Mouse (Mus musculus): Measurements from ENCODE around the gene Tbxas1. TPM values are rescaled to one million over a fixed set of nuclear protein-coding genes. Genes with fewer than 3 reads are reported as not detected.

Gene Tbxas1
- polyA plus RNA-seq, 1 experiment from 2014 or later = 1.7 TPM

GRCm38 (mm10) chr6:38841551-38841950 lies 33.7 kb upstream of the Tbxas1 start:
- ATAC-seq (ENCODE audit: low FRiP score) = no peak
- 91% methylated on average over 3 of the region's 3 CpGs for WGBS

GRCm38 (mm10) chr6:38845117-38845516 lies 30.1 kb upstream of the Tbxas1 start:
- no peaks in the 10 kb centered on the region for H3K9me3 ChIP-seq (replicated peaks)
- no peak overlapping the region for H3K9ac ChIP-seq
- no peak overlapping the region for H3K4me2 ChIP-seq (replicated peaks)
- H3K4me3 ChIP-seq = no peak overlapping the region
- WGBS = 59% methylated on average over 1 of the region's 1 CpGs
- no peak for ATAC-seq (ENCODE audit: low FRiP score)
- no peaks in the 10 kb centered on the region for H3K27me3 ChIP-seq
- H3K4me1 ChIP-seq = peaks cover 62% of the 10 kb centered on the region
- H3K27ac ChIP-seq = no peak overlapping the region
- no peaks in the 10 kb centered on the region for H3K36me3 ChIP-seq

More at GRCm38 (mm10) chr6:38841551-38841950, 33.7 kb upstream of the Tbxas1 start:
- no peaks in the 10 kb centered on the region for H3K36me3 ChIP-seq
- H3K9me3 ChIP-seq (replicated peaks) = no peaks in the 10 kb centered on the region
- no peak overlapping the region for H3K4me2 ChIP-seq (replicated peaks)
- H3K27me3 ChIP-seq = no peaks in the 10 kb centered on the region
- peaks cover 41% of the 10 kb centered on the region for H3K4me1 ChIP-seq
- H3K9ac ChIP-seq = no peak overlapping the region
- no peak overlapping the region for H3K27ac ChIP-seq
- H3K4me3 ChIP-seq = no peak overlapping the region

- no peaks in the 10 kb centered on the region for H3K27me3 ChIP-seq
- no peak overlapping the region for H3K9ac ChIP-seq
- WGBS = 52% methylated on average over 5 of the region's 5 CpGs
- H3K9me3 ChIP-seq (replicated peaks) = no peaks in the 10 kb centered on the region
- no peak for ATAC-seq (ENCODE audit: low FRiP score)
- H3K27ac ChIP-seq = no peak overlapping the region
- no peak overlapping the region for H3K4me3 ChIP-seq
- H3K4me1 ChIP-seq = peaks cover 55% of the 10 kb centered on the region
- H3K4me2 ChIP-seq (replicated peaks) = no peak overlapping the region
- H3K36me3 ChIP-seq = no peaks in the 10 kb centered on the region
These were observed 29.3 kb upstream of the Tbxas1 start for GRCm38 (mm10) chr6:38845876-38846275.

DNA sequence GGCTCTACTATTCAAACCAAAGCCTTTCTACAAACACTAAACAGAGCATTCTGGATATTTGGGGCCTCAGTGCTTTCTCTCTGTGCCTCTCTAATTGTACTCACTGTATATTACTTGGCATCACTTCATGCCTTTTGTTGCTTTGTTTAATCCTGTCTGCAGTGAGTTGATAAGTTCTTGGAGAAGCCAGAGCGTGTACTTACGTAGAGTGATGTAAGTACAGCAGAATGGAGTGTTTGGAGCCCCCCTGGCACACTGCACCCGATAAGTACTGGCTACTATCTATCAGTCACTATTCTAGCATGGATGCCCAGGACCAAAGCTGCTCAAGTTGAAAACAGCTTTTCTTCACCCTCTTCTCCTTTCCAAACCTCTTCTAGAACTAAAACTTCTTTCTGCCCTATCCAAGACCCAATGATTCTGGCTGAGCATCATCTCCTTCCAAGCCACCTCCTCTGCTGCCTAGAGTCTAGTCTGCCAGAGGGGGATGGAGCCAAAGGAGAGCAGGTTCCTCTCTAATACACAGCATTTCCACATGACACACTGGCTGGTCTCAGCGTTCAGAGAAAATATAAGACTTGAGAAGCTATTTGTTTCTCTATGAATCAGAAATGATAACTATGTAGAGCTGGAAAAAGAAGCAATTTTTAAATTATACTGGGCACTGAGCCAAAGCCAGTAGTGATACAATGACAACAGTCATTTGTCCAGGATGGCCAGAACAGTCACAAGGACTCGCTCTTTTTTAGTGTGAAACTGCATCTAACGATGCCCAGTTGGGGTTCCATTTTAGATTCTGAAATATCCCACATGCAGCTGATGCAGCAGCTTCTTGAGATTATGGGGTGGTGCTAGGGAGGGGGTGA lies 28.6 kb upstream of the Tbxas1 start:
- no peak for ATAC-seq (ENCODE audit: low FRiP score)
- Histone ChIP-seq H3K9ac (no peak overlapping the region), H3K36me3 (no peaks in the 10 kb centered on the region), H3K4me2 (replicated peaks) (no peak overlapping the region), H3K27ac (peak overlapping the region; percentile 30; the same call in 1 of the 2 replicates), H3K4me1 (peaks cover 50% of the 10 kb centered on the region), H3K4me3 (no peak overlapping the region), H3K9me3 (replicated peaks) (no peaks in the 10 kb centered on the region), H3K27me3 (no peaks in the 10 kb centered on the region)
- whole genome bisulfite sequencing = 79% methylated on average over 6 of the region's 6 CpGs

- no peaks in the 10 kb centered on the region for H3K9me3 ChIP-seq (replicated peaks)
- no peak overlapping the region for H3K4me2 ChIP-seq (replicated peaks)
- no peak for ATAC-seq (ENCODE audit: low FRiP score)
- no peak overlapping the region for H3K9ac ChIP-seq
- H3K27ac ChIP-seq = no peak overlapping the region
- H3K4me3 ChIP-seq = no peak overlapping the region
- no peaks in the 10 kb centered on the region for H3K36me3 ChIP-seq
- no peaks in the 10 kb centered on the region for H3K27me3 ChIP-seq
- 64% methylated on average over 1 of the region's 1 CpGs for WGBS
- peaks cover 56% of the 10 kb centered on the region for H3K4me1 ChIP-seq
These were observed 27.8 kb upstream of the Tbxas1 start for GRCm38 (mm10) chr6:38847447-38847846.

- Histone ChIP-seq H3K9ac (no peak overlapping the region), H3K4me2 (replicated peaks) (no peak overlapping the region), H3K9me3 (replicated peaks) (no peaks in the 10 kb centered on the region), H3K36me3 (no peaks in the 10 kb centered on the region), H3K27me3 (no peaks in the 10 kb centered on the region), H3K4me1 (peaks cover 64% of the 10 kb centered on the region), H3K27ac (no peak overlapping the region), H3K4me3 (no peak overlapping the region)
- ATAC-seq (ENCODE audit: low FRiP score) = peak; percentile 9; the same call in 1 of the 2 replicates
- WGBS = 57% methylated on average over 3 of the region's 3 CpGs
These were observed 27.0 kb upstream of the Tbxas1 start for GRCm38 (mm10) chr6:38847958-38848910.

GRCm38 (mm10) chr6:38850715-38851259 lies 24.4 kb upstream of the Tbxas1 start:
- ATAC-seq (ENCODE audit: low FRiP score) = no peak
- H3K9me3 ChIP-seq (replicated peaks) = no peaks in the 10 kb centered on the region
- no peak overlapping the region for H3K27ac ChIP-seq
- H3K9ac ChIP-seq = no peak overlapping the region
- no peak overlapping the region for H3K4me3 ChIP-seq
- H3K27me3 ChIP-seq = no peaks in the 10 kb centered on the region
- 95% methylated on average over 6 of the region's 6 CpGs for WGBS
- H3K36me3 ChIP-seq = no peaks in the 10 kb centered on the region
- H3K4me2 ChIP-seq (replicated peaks) = no peak overlapping the region
- peaks cover 77% of the 10 kb centered on the region for H3K4me1 ChIP-seq

DNA sequence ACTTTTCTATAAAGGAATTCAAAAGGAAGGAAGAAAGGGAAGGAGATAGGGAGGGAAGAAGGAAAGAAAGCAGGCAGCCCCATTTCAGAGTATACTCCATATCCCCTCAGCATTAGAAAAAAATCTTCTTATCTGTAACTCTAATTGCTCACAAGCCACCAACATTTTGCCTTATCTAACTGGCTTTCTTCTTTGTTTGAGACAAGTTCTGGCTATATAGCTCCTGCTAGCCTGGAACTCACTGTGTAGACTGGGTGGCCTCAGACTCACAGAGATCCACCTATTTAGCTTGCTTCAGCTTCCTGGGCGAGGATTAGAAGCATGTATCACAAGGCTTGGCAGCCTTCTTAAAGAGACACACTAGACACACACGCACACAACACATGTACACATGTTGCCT lies 23.5 kb upstream of the Tbxas1 start:
- no peak overlapping the region for H3K4me3 ChIP-seq
- H3K27me3 ChIP-seq = no peaks in the 10 kb centered on the region
- WGBS = 86% methylated on average over 2 of the region's 2 CpGs

GRCm38 (mm10) chr6:38853561-38853992 lies 21.6 kb upstream of the Tbxas1 start:
- no peaks in the 10 kb centered on the region for H3K27me3 ChIP-seq
- no peak overlapping the region for H3K27ac ChIP-seq
- H3K4me1 ChIP-seq = peaks cover 55% of the 10 kb centered on the region
- no peaks in the 10 kb centered on the region for H3K9me3 ChIP-seq (replicated peaks)
- no peak overlapping the region for H3K4me2 ChIP-seq (replicated peaks)
- ATAC-seq (ENCODE audit: low FRiP score) = no peak
- no peak overlapping the region for H3K4me3 ChIP-seq
- H3K9ac ChIP-seq = no peak overlapping the region
- WGBS = 84% methylated on average over 5 of the region's 5 CpGs
- H3K36me3 ChIP-seq = no peaks in the 10 kb centered on the region

More for the DNA sequence above, 23.5 kb upstream of the Tbxas1 start:
- ATAC-seq (ENCODE audit: low FRiP score) = no peak
- H3K27ac ChIP-seq = no peak overlapping the region
- H3K36me3 ChIP-seq = no peaks in the 10 kb centered on the region
- no peak overlapping the region for H3K9ac ChIP-seq
- H3K4me1 ChIP-seq = peaks cover 70% of the 10 kb centered on the region
- H3K4me2 ChIP-seq (replicated peaks) = no peak overlapping the region
- H3K9me3 ChIP-seq (replicated peaks) = no peaks in the 10 kb centered on the region

- no peak overlapping the region for H3K27ac ChIP-seq
- H3K36me3 ChIP-seq = no peaks in the 10 kb centered on the region
- no peak overlapping the region for H3K4me2 ChIP-seq (replicated peaks)
- ATAC-seq (ENCODE audit: low FRiP score) = no peak
- no peaks in the 10 kb centered on the region for H3K9me3 ChIP-seq (replicated peaks)
- H3K9ac ChIP-seq = no peak overlapping the region
- H3K4me1 ChIP-seq = peaks cover 21% of the 10 kb centered on the region
- no peaks in the 10 kb centered on the region for H3K27me3 ChIP-seq
- H3K4me3 ChIP-seq = no peak overlapping the region
- WGBS = 88% methylated on average over 1 of the region's 1 CpGs
These were observed 15.4 kb upstream of the Tbxas1 start for GRCm38 (mm10) chr6:38859819-38860218.

GRCm38 (mm10) chr6:38860301-38860700 lies 14.9 kb upstream of the Tbxas1 start:
- Histone ChIP-seq H3K27me3 (no peaks in the 10 kb centered on the region), H3K9ac (no peak overlapping the region), H3K4me3 (no peak overlapping the region), H3K4me1 (peaks cover 20% of the 10 kb centered on the region), H3K4me2 (replicated peaks) (no peak overlapping the region), H3K9me3 (replicated peaks) (no peaks in the 10 kb centered on the region), H3K36me3 (no peaks in the 10 kb centered on the region), H3K27ac (no peak overlapping the region)
- no peak for ATAC-seq (ENCODE audit: low FRiP score)
- WGBS = 88% methylated on average over 2 of the region's 2 CpGs

DNA sequence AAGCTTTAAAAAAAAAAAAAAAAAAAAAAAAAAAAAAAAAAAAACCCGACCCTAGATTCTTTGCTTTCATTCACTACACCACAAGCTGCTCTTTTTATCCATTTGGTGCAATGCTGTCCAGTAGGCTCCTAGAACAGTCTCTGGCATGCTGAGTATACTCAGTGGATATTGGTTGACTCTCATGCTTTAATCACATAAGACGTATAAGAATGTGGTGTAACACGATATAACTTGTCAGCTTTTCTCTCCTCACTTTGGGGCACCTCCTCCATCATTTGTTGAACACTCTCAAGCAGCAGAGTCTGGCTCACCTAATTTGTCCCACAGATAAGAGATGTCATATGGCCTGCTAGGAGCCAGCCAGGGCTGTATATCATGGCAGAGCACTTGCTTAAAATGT lies 11.6 kb upstream of the Tbxas1 start:
- Histone ChIP-seq H3K27me3 (no peaks in the 10 kb centered on the region), H3K36me3 (no peaks in the 10 kb centered on the region), H3K27ac (no peak overlapping the region), H3K4me3 (no peak overlapping the region), H3K9ac (no peak overlapping the region), H3K4me1 (peaks cover 34% of the 10 kb centered on the region), H3K4me2 (replicated peaks) (no peak overlapping the region), H3K9me3 (replicated peaks) (no peaks in the 10 kb centered on the region)
- ATAC-seq (ENCODE audit: low FRiP score) = no peak
- WGBS = 60% methylated on average over 3 of the region's 3 CpGs
